Mouse (Mus musculus) myocyte (in vitro differentiated cells): ENCODE measurements around the gene Isl1. TPM values are rescaled to one million over a fixed set of nuclear protein-coding genes. Genes with fewer than 3 reads are reported as not detected.

Experiments used
- H3K27me3 ChIP-seq: one replicate; pipeline ENCODE4 v1.6.1; 2011; ENCODE audit not compliant: control insufficient read depth, insufficient read depth, insufficient read length
- H3K36me3 ChIP-seq: one replicate; pipeline ENCODE4 v1.6.1; 2011; ENCODE audit not compliant: control insufficient read depth, insufficient read depth
- H3K4me2 ChIP-seq: one replicate; pipeline ENCODE4 v1.6.1; 2011; ENCODE audit warnings: low read depth, control low read depth
- H3K4me3 ChIP-seq: one replicate; pipeline ENCODE4 v1.5.1; 2011; ENCODE audit warnings: mild to moderate bottlenecking, control low read depth, moderate library complexity
- H3K79me2 ChIP-seq: one replicate; pipeline ENCODE4 v1.6.1; 2011; ENCODE audit not compliant: control insufficient read depth, insufficient read depth
- H3ac ChIP-seq: one replicate; pipeline ENCODE4 v1.6.1; 2011; ENCODE audit not compliant: control insufficient read depth, insufficient read length
- CEBPB ChIP-seq: IDR thresholded peaks from 2 replicates; pipeline ENCODE4 v1.6.1; 2011; ENCODE audit warnings: mild to moderate bottlenecking, moderate library complexity; ENCODE audit not compliant: poor library complexity, insufficient read depth, severe bottlenecking
- E2F4 ChIP-seq: IDR thresholded peaks from one replicate; pipeline ENCODE4 v1.6.1; 2011; ENCODE audit warnings: mild to moderate bottlenecking, control low read depth, moderate library complexity; ENCODE audit not compliant: insufficient read depth
- MAX ChIP-seq: IDR thresholded peaks from one replicate; pipeline ENCODE4 v1.6.1; 2011; ENCODE audit warnings: low read depth, mild to moderate bottlenecking, control low read depth
- MYOD1 ChIP-seq, 3 experiments: IDR thresholded peaks; one replicate each; pipeline ENCODE4 v1.6.1; 2011; ENCODE audit warnings: control low read depth in 2 of 3, low read depth in 2 of 3, mild to moderate bottlenecking in 2 of 3, moderate library complexity in 1 of 3; ENCODE audit not compliant: insufficient read length in 2 of 3, control insufficient read depth in 1 of 3
- MYOG ChIP-seq, 3 experiments: IDR thresholded peaks; one replicate each; pipeline ENCODE4 v1.6.1; 2011; ENCODE audit warnings: control low read depth in 2 of 3, low read depth in 2 of 3, mild to moderate bottlenecking in 2 of 3; ENCODE audit not compliant: insufficient read length in 2 of 3, control insufficient read depth in 1 of 3, insufficient read depth in 1 of 3
- POLR2A ChIP-seq: IDR thresholded peaks from one replicate; pipeline ENCODE4 v1.6.1; 2011; ENCODE audit warnings: low read depth, mild to moderate bottlenecking, control low read depth, moderate library complexity; ENCODE audit not compliant: insufficient read length
- POLR2AphosphoS2 ChIP-seq: IDR thresholded peaks from one replicate; pipeline ENCODE4 v1.6.1; 2011; ENCODE audit warnings: low read depth, control low read depth; ENCODE audit not compliant: insufficient read length
- REST ChIP-seq: IDR thresholded peaks from one replicate; pipeline ENCODE4 v1.6.1; 2011; ENCODE audit warnings: mild to moderate bottlenecking, control low read depth, moderate library complexity; ENCODE audit not compliant: insufficient read depth, insufficient read length
- SRF ChIP-seq: IDR thresholded peaks from one replicate; pipeline ENCODE4 v1.6.1; 2011; ENCODE audit warnings: low read depth; ENCODE audit not compliant: control insufficient read depth, insufficient read length
- TCF12 ChIP-seq: IDR thresholded peaks from one replicate; pipeline ENCODE4 v1.6.1; 2011; ENCODE audit warnings: mild to moderate bottlenecking, control low read depth; ENCODE audit not compliant: poor library complexity, insufficient read depth, severe bottlenecking
- TCF3 ChIP-seq: IDR thresholded peaks from one replicate; pipeline ENCODE4 v1.6.1; 2011; ENCODE audit warnings: low read depth, control low read depth; ENCODE audit not compliant: insufficient read length
- USF1 ChIP-seq: IDR thresholded peaks from one replicate; pipeline ENCODE4 v1.6.1; 2011; ENCODE audit warnings: low read depth, mild to moderate bottlenecking, control low read depth, moderate library complexity
- polyA plus RNA-seq: library from polyadenylated mRNA; unstranded; fragments of >200 nt; fragmentation: generic; extraction: Trizol; gene quantifications from one replicate; pipeline ENCODE4 v1.2.1, GENCODE M21; 2012; ENCODE audit warnings: missing spikeins

The Isl1 gene
- polyA plus RNA-seq, 1 experiment, result 3.0 TPM

DNA sequence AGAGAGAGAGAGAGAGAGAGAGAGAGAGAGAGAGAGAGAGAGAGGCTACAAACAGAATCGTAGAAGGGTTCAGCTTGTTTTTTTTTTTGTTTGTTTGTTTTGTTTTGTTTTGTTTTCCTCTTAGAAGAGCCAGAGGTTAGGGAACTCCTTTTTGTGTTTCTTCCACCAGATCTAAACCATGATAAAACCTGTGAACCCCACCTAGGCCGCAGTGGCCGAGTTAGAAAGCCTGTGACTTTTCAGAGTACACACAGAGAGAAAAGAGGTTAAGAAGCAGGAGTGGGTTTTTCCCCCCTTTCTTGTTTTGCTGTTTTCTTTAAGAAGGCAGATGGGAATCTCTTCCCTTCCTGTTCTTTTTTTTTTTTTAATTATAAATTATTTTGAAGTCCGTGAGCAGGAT lies 1.5 kb upstream of the Isl1 start:
- no peak for TF ChIP-seq REST
- no peak for TF ChIP-seq POLR2AphosphoS2
- no peak for TF ChIP-seq CEBPB
- no peak for TF ChIP-seq MYOD1 (IDR thresholded peaks at IDR 0.05; ENCODE audit: control insufficient read depth in 1 of 3, insufficient read length in 2 of 3, low read depth in 2 of 3)
- TF ChIP-seq SRF, result no peak
- no peak for TF ChIP-seq MYOG (IDR thresholded peaks at IDR 0.05; ENCODE audit: control insufficient read depth in 1 of 3, insufficient read depth in 1 of 3, insufficient read length in 2 of 3, low read depth in 2 of 3)
- no peak for TF ChIP-seq USF1
- TF ChIP-seq POLR2A, result no peak
- no peak for TF ChIP-seq E2F4
- TF ChIP-seq TCF12, result no peak
- no peak for TF ChIP-seq MAX
- no peak for TF ChIP-seq TCF3
- Histone ChIP-seq H3K79me2 (no peaks in the 10 kb centered on the region), H3ac (no peak overlapping the region), H3K4me2 (peak overlapping the region; percentile 72), H3K27me3 (no peaks in the 10 kb centered on the region), H3K4me3 (peak overlapping the region; percentile 44), H3K36me3 (no peaks in the 10 kb centered on the region)

DNA sequence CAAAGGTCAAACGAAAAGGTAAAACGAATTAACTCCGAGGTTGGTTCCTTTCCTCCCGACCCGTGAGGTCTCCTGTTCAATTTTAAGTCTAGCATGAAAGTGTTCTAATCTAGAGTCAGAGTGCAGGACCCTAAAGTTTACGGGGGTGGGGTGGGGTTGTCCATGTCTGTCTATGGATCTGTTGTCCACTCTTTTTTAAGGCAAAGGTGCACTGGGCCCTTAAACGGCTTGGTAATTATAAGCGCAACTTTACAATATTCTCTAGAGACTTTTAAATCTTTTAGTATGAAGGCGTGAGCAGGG lies 925 bp upstream of the Isl1 start:
- Histone ChIP-seq H3K36me3 (no peaks in the 10 kb centered on the region), H3ac (peak overlapping the region; percentile 95), H3K4me3 (peak overlapping the region; percentile 44), H3K4me2 (peak overlapping the region; percentile 72), H3K27me3 (no peaks in the 10 kb centered on the region), H3K79me2 (no peaks in the 10 kb centered on the region)
- TF ChIP-seq MYOD1 (IDR thresholded peaks at IDR 0.05; ENCODE audit: control insufficient read depth in 1 of 3, insufficient read length in 2 of 3, low read depth in 2 of 3), result no peak
- TF ChIP-seq TCF3, result no peak
- no peak for TF ChIP-seq POLR2AphosphoS2
- no peak for TF ChIP-seq MAX
- no peak for TF ChIP-seq MYOG (IDR thresholded peaks at IDR 0.05; ENCODE audit: control insufficient read depth in 1 of 3, insufficient read depth in 1 of 3, insufficient read length in 2 of 3, low read depth in 2 of 3)
- no peak for TF ChIP-seq SRF
- TF ChIP-seq USF1, result no peak
- TF ChIP-seq E2F4, result no peak
- TF ChIP-seq TCF12, result no peak
- no peak for TF ChIP-seq POLR2A
- no peak for TF ChIP-seq CEBPB
- no peak for TF ChIP-seq REST

GRCm38 (mm10) chr13:116308933-116309583 lies 431 bp downstream of the Isl1 start:
- peak overlapping the region; percentile 72 for H3K4me2 ChIP-seq
- H3K27me3 ChIP-seq, result no peaks in the 10 kb centered on the region
- TF ChIP-seq TCF12 (no peak), REST (no peak), MYOD1 (IDR thresholded peaks at IDR 0.05; ENCODE audit: control insufficient read depth in 1 of 3, insufficient read length in 2 of 3, low read depth in 2 of 3) (no peak), MYOG (IDR thresholded peaks at IDR 0.05; ENCODE audit: control insufficient read depth in 1 of 3, insufficient read depth in 1 of 3, insufficient read length in 2 of 3, low read depth in 2 of 3) (no peak), SRF (no peak), MAX (no peak), POLR2AphosphoS2 (no peak), CEBPB (no peak)
- H3ac ChIP-seq, result peak overlapping the region; percentile 95
- no peaks in the 10 kb centered on the region for H3K36me3 ChIP-seq
- H3K4me3 ChIP-seq, result peak overlapping the region; percentile 44
- no peaks in the 10 kb centered on the region for H3K79me2 ChIP-seq

- TF ChIP-seq MYOG (IDR thresholded peaks at IDR 0.05; ENCODE audit: control insufficient read depth in 1 of 3, insufficient read depth in 1 of 3, insufficient read length in 2 of 3, low read depth in 2 of 3) (no peak), CEBPB (no peak), MYOD1 (IDR thresholded peaks at IDR 0.05; ENCODE audit: control insufficient read depth in 1 of 3, insufficient read length in 2 of 3, low read depth in 2 of 3) (no peak)
- H3K36me3 ChIP-seq, result no peaks in the 10 kb centered on the region
- no peak overlapping the region for H3ac ChIP-seq
- H3K79me2 ChIP-seq, result no peaks in the 10 kb centered on the region
- no peaks in the 10 kb centered on the region for H3K27me3 ChIP-seq
- H3K4me3 ChIP-seq, result peak overlapping the region; percentile 44
- H3K4me2 ChIP-seq, result peak overlapping the region; percentile 72
Measured at GRCm38 (mm10) chr13:116308121-116308932, 1.2 kb downstream of the Isl1 start.
